Mouse (Mus musculus): Measurements from ENCODE around the gene Ccdc93. TPM values are rescaled to one million over a fixed set of nuclear protein-coding genes. Genes with fewer than 3 reads are reported as not detected.

Ccdc93 gene
- total RNA-seq, 2 experiments from 2014 or later, result 11.5 to 19.3 TPM

- no peak for ATAC-seq (ENCODE audit: poor library complexity, severe bottlenecking)
These were observed 13.3 kb downstream of the Ccdc93 start for GRCm38 (mm10) chr1:121444147-121444546.

GRCm38 (mm10) chr1:121447216-121447615 lies 16.4 kb downstream of the Ccdc93 start:
- no peak for ATAC-seq (ENCODE audit: poor library complexity, severe bottlenecking)

- no peak for ATAC-seq (ENCODE audit: poor library complexity, severe bottlenecking)
These were observed 17.3 kb downstream of the Ccdc93 start for GRCm38 (mm10) chr1:121448166-121448565.

- no peak for ATAC-seq (ENCODE audit: poor library complexity, severe bottlenecking)
These were observed 20.2 kb downstream of the Ccdc93 start for GRCm38 (mm10) chr1:121451009-121451408.

- no peak for ATAC-seq (ENCODE audit: poor library complexity, severe bottlenecking)
These were observed 21.6 kb downstream of the Ccdc93 start for GRCm38 (mm10) chr1:121452498-121452897.

GRCm38 (mm10) chr1:121453053-121453452 lies 22.2 kb downstream of the Ccdc93 start:
- no peak for ATAC-seq (ENCODE audit: poor library complexity, severe bottlenecking)

GRCm38 (mm10) chr1:121454951-121455350 lies 24.1 kb downstream of the Ccdc93 start:
- ATAC-seq (ENCODE audit: poor library complexity, severe bottlenecking), result no peak

GRCm38 (mm10) chr1:121460077-121460476 lies 29.2 kb downstream of the Ccdc93 start:
- ATAC-seq (ENCODE audit: poor library complexity, severe bottlenecking), result no peak

- peak; percentile 72 for ATAC-seq (ENCODE audit: poor library complexity, severe bottlenecking)
These were observed 31.0 kb downstream of the Ccdc93 start for GRCm38 (mm10) chr1:121461895-121462294.

- peak; percentile 54 for ATAC-seq (ENCODE audit: poor library complexity, severe bottlenecking)
These were observed 31.8 kb downstream of the Ccdc93 start for GRCm38 (mm10) chr1:121462643-121463042.

GRCm38 (mm10) chr1:121463806-121464205 lies 33.0 kb downstream of the Ccdc93 start:
- no peak for ATAC-seq (ENCODE audit: poor library complexity, severe bottlenecking)

- no peak for ATAC-seq (ENCODE audit: poor library complexity, severe bottlenecking)
These were observed 35.4 kb downstream of the Ccdc93 start for GRCm38 (mm10) chr1:121466276-121466675.

- no peak for ATAC-seq (ENCODE audit: poor library complexity, severe bottlenecking)
These were observed 37.4 kb downstream of the Ccdc93 start for GRCm38 (mm10) chr1:121468271-121468670.

- ATAC-seq (ENCODE audit: poor library complexity, severe bottlenecking), result no peak
These were observed 40.7 kb downstream of the Ccdc93 start for GRCm38 (mm10) chr1:121471503-121471902.

GRCm38 (mm10) chr1:121477716-121478115 lies 46.9 kb downstream of the Ccdc93 start:
- no peak for ATAC-seq (ENCODE audit: poor library complexity, severe bottlenecking)

- peak; percentile 85 for ATAC-seq (ENCODE audit: poor library complexity, severe bottlenecking)
These were observed 47.6 kb downstream of the Ccdc93 start for GRCm38 (mm10) chr1:121478284-121478980.

- no peak for ATAC-seq (ENCODE audit: poor library complexity, severe bottlenecking)
These were observed 48.6 kb downstream of the Ccdc93 start for GRCm38 (mm10) chr1:121479403-121479802.

GRCm38 (mm10) chr1:121483091-121483490 lies 52.2 kb downstream of the Ccdc93 start:
- no peak for ATAC-seq (ENCODE audit: poor library complexity, severe bottlenecking)

- ATAC-seq (ENCODE audit: poor library complexity, severe bottlenecking), result no peak
These were observed 56.0 kb downstream of the Ccdc93 start for GRCm38 (mm10) chr1:121486803-121487202.

GRCm38 (mm10) chr1:121490241-121490640 lies 59.4 kb downstream of the Ccdc93 start:
- ATAC-seq (ENCODE audit: poor library complexity, severe bottlenecking), result peak; percentile 60

- no peak for ATAC-seq (ENCODE audit: poor library complexity, severe bottlenecking)
These were observed 66.2 kb downstream of the Ccdc93 start for GRCm38 (mm10) chr1:121497093-121497492.

- peak; percentile 83 for ATAC-seq (ENCODE audit: poor library complexity, severe bottlenecking)
These were observed 77.9 kb downstream of the Ccdc93 start for GRCm38 (mm10) chr1:121508729-121509128.
